Comparison of ENCODE assay signal across 12 mouse cellular contexts in the genomic region with DNA sequence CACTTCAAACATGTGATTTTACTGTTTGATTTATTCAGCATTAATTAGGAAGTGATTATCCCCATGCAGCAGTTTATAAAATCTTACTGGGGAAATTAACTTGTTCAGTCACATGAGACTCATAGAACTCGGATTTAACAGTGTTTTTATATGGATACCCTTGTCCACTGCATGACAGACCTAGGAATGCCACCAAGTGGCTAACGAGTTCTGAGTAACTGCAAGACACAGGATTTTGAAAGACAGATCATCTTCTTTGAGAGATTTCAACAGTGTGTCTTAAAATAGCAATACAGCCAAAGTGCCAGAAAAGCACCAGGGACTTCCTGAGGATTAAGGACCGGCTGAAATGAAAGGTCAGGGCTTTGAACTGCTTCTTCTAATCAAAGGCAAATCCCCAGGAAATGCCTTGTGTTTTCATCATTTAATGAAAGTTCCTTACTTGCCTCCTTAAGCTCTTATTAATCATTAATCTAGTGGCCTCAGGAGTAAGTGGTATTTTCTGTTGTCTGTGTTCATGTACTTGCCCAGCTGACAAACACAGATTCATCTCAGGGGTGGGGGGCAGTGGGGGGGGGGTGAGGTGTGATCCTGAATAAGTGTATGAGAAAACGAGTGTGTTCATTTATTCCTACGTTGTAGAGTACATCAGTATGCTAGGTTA.
DNase-seq lines count a peak whose midpoint lies in the region; ATAC-seq and TF ChIP-seq lines count a peak whose summit lies in the region.
"Had no signal": no experiment of that assay in that cellular context is flagged by ENCODE, and none has a peak within 500 bp of the region (broad histone marks: within the 10 kb centered on the region; RNA-seq: fewer than 3 reads in every experiment).

No protein-coding gene starts in this region.

- H3K4me2 ChIP-seq in hindbrain, embryonic 16.5 days (ENCODE audit: low read length), result no peak overlapping the region
- H3K4me2 ChIP-seq in hindbrain, embryonic 11.5 days (replicated peaks; ENCODE audit: low read depth, low read length), result no peak overlapping the region
- H3K4me2 ChIP-seq: embryonic facial prominence, embryonic 15.5 days; neural tube, embryonic 13.5 days had no signal

- no peak for DNase-seq in hindbrain, embryonic 11.5 days (ENCODE audit: low spot score)
- peak; percentile 34 for DNase-seq in embryo, embryonic 10.5 days (ENCODE audit: low spot score)
- DNase-seq in kidney, adult 2 months, result peak; percentile 66
- DNase-seq in lung, postnatal 36 days, result peak; percentile 18
- no peak for DNase-seq in layer of hippocampus, adult 2 months (ENCODE audit: low spot score in 2 of 2)
- no peak for DNase-seq in cerebellum, adult 11-12 months
- DNase-seq in testis, postnatal 10 days (ENCODE audit: low spot score), result no peak
- DNase-seq: layer of hippocampus, adult 9-11 months had no signal

- H3K36me3 ChIP-seq in hindbrain, embryonic 16.5 days (ENCODE audit: control insufficient read depth, insufficient read depth, low read length), result no peaks in the 10 kb centered on the region
- no peaks in the 10 kb centered on the region for H3K36me3 ChIP-seq in hindbrain, embryonic 11.5 days (ENCODE audit: control insufficient read depth, insufficient read depth, low read length)
- H3K36me3 ChIP-seq in kidney, adult 2 months (ENCODE audit: control insufficient read depth, insufficient read depth, low read length), result no peaks in the 10 kb centered on the region
- H3K36me3 ChIP-seq: embryonic facial prominence, embryonic 15.5 days; G1E; neural tube, embryonic 13.5 days had no signal

- no peaks in the 10 kb centered on the region for H3K27me3 ChIP-seq in hindbrain, embryonic 16.5 days (replicated peaks; ENCODE audit: control insufficient read depth, insufficient read depth, low read length)
- no peaks in the 10 kb centered on the region for H3K27me3 ChIP-seq in hindbrain, embryonic 11.5 days (ENCODE audit: control insufficient read depth, insufficient read depth, low read length)
- H3K27me3 ChIP-seq in kidney, adult 2 months (replicated peaks; ENCODE audit: control insufficient read depth, insufficient read depth, low read length), result no peaks in the 10 kb centered on the region
- H3K27me3 ChIP-seq: embryonic facial prominence, embryonic 15.5 days; neural tube, embryonic 13.5 days had no signal

- ATAC-seq in hindbrain, embryonic 16.5 days, result 0 out of 2 replicates have a peak, but pooled peaks have one; percentile 20
- no peak for ATAC-seq in hindbrain, embryonic 11.5 days (ENCODE audit: low FRiP score)

- no peaks in the 10 kb centered on the region for H3K9me3 ChIP-seq in hindbrain, embryonic 16.5 days (ENCODE audit: control insufficient read depth, low read length)
- no peaks in the 10 kb centered on the region for H3K9me3 ChIP-seq in hindbrain, embryonic 11.5 days (ENCODE audit: control insufficient read depth, low read length)
- H3K9me3 ChIP-seq: embryonic facial prominence, embryonic 15.5 days; G1E; neural tube, embryonic 13.5 days had no signal

- 38% methylated on average over 5 of the region's 5 CpGs for WGBS in hindbrain, embryonic 16.5 days
- 47% methylated on average over 5 of the region's 5 CpGs for WGBS in hindbrain, embryonic 11.5 days
- WGBS in kidney, adult 2 months, result 7% methylated on average over 5 of the region's 5 CpGs

- no peak overlapping the region for H3K27ac ChIP-seq in hindbrain, embryonic 16.5 days (ENCODE audit: low read depth, low read length)
- H3K27ac ChIP-seq in hindbrain, embryonic 11.5 days (ENCODE audit: low read depth, low read length), result no peak overlapping the region
- peak overlapping the region; percentile 83; the same call in 1 of the 2 replicates for H3K27ac ChIP-seq in kidney, adult 2 months (ENCODE audit: insufficient read depth, low read depth, low read length)
- H3K27ac ChIP-seq in layer of hippocampus, adult 2 months, result no peak overlapping the region

- H3K4me1 ChIP-seq in hindbrain, embryonic 16.5 days (ENCODE audit: control insufficient read depth, insufficient read depth, low read depth, low read length), result peaks cover 3% of the 10 kb centered on the region; the same call in 1 of the 2 replicates
- no peaks in the 10 kb centered on the region for H3K4me1 ChIP-seq in hindbrain, embryonic 11.5 days (replicated peaks; ENCODE audit: control insufficient read depth, insufficient read depth, low read length)
- H3K4me1 ChIP-seq in kidney, adult 2 months (ENCODE audit: control insufficient read depth, insufficient read depth, low read length), result no peaks in the 10 kb centered on the region
- H3K4me1 ChIP-seq: neural tube, embryonic 13.5 days had no signal

- no peak for TF ChIP-seq POLR2A in kidney, adult 2 months (IDR thresholded peaks at IDR 0.05; ENCODE audit: low read depth, low read length)

- H3K9ac ChIP-seq in hindbrain, embryonic 16.5 days (ENCODE audit: low read depth, low read length), result no peak overlapping the region
- H3K9ac ChIP-seq in hindbrain, embryonic 11.5 days (ENCODE audit: low read depth, low read length), result no peak overlapping the region
- H3K9ac ChIP-seq: embryonic facial prominence, embryonic 15.5 days; neural tube, embryonic 13.5 days had no signal

- H3K4me3 ChIP-seq in hindbrain, embryonic 16.5 days (ENCODE audit: low read length), result no peak overlapping the region
- H3K4me3 ChIP-seq in hindbrain, embryonic 11.5 days (ENCODE audit: low read depth, low read length), result no peak overlapping the region
- H3K4me3 ChIP-seq in kidney, adult 2 months (ENCODE audit: insufficient read depth, low read depth, low read length), result no peak overlapping the region
- H3K4me3 ChIP-seq in layer of hippocampus, adult 2 months, result no peak overlapping the region
- H3K4me3 ChIP-seq: embryonic facial prominence, embryonic 15.5 days; neural tube, embryonic 13.5 days had no signal

- TF ChIP-seq CTCF in kidney, adult 2 months (conservative IDR thresholded peaks at IDR 0.05; ENCODE audit: insufficient read depth, insufficient read length, low read depth, low read length), result no peak
- TF ChIP-seq CTCF in layer of hippocampus, adult 2 months (conservative IDR thresholded peaks at IDR 0.05), result no peak

Comparison
In these comparisons a context has a peak if more than half of its experiments do, and no peak if none do; other contexts are left out.
1. DNase-seq: peak in embryo, embryonic 10.5 days (single experiment), kidney, adult 2 months (single experiment) and lung, postnatal 36 days (single experiment); none in hindbrain, embryonic 11.5 days (single experiment), layer of hippocampus, adult 2 months (0 of 2), cerebellum, adult 11-12 months (single experiment) and testis, postnatal 10 days (single experiment).